Mouse (Mus musculus): ENCODE data around the gene Odc1.
"Not testable (repeated sequence)": the region's sequence is repeated elsewhere in the genome, so short reads cannot be mapped to it uniquely, and the experiment has no call there.

Gene Odc1

GRCm38 (mm10) chr12:17544209-17545106 is at the start of gene Odc1:
Gene Odc1 (plus strand): TSS chr12:17544794.
- DNase-seq (ENCODE audit: low spot score): peak; percentile 99

GRCm38 (mm10) chr12:17494809-17495208 is 49.8 kb upstream of the Odc1 start:
- DNase-seq (ENCODE audit: low spot score): no peak

GRCm38 (mm10) chr12:17495858-17496451 is 48.6 kb upstream of the Odc1 start:
- DNase-seq (ENCODE audit: low spot score): no peak

GRCm38 (mm10) chr12:17505620-17506074 is 38.9 kb upstream of the Odc1 start:
- no peak for DNase-seq (ENCODE audit: low spot score)

GRCm38 (mm10) chr12:17506117-17506993 is 38.2 kb upstream of the Odc1 start:
- no peak for DNase-seq (ENCODE audit: low spot score)

- peak; percentile 81 for DNase-seq (ENCODE audit: low spot score)
These were observed 37.5 kb upstream of the Odc1 start for GRCm38 (mm10) chr12:17506994-17507542.

GRCm38 (mm10) chr12:17509310-17509709 is 35.3 kb upstream of the Odc1 start:
- no peak for DNase-seq (ENCODE audit: low spot score)

- no peak for DNase-seq (ENCODE audit: low spot score)
These were observed 34.4 kb upstream of the Odc1 start for GRCm38 (mm10) chr12:17510158-17510557.

- DNase-seq (ENCODE audit: low spot score): peak; percentile 78
These were observed 33.6 kb upstream of the Odc1 start for GRCm38 (mm10) chr12:17511019-17511418.

- no peak for DNase-seq (ENCODE audit: low spot score)
These were observed 15.4 kb upstream of the Odc1 start for GRCm38 (mm10) chr12:17529180-17529579.

- DNase-seq (ENCODE audit: low spot score): no peak
These were observed 14.9 kb upstream of the Odc1 start for GRCm38 (mm10) chr12:17529726-17530125.

- no peak for DNase-seq (ENCODE audit: low spot score)
These were observed 13.8 kb upstream of the Odc1 start for GRCm38 (mm10) chr12:17530825-17531224.

GRCm38 (mm10) chr12:17536222-17536621 is 8.4 kb upstream of the Odc1 start:
- DNase-seq (ENCODE audit: low spot score): no peak

- DNase-seq (ENCODE audit: low spot score): no peak
These were observed 7.4 kb upstream of the Odc1 start for GRCm38 (mm10) chr12:17537147-17537546.

- no peak for DNase-seq (ENCODE audit: low spot score)
These were observed 6.5 kb upstream of the Odc1 start for GRCm38 (mm10) chr12:17538087-17538486.

GRCm38 (mm10) chr12:17539041-17539440 is 5.6 kb upstream of the Odc1 start:
- no peak for DNase-seq (ENCODE audit: low spot score)

GRCm38 (mm10) chr12:17540040-17540552 is 4.5 kb upstream of the Odc1 start:
- no peak for DNase-seq (ENCODE audit: low spot score)

- DNase-seq (ENCODE audit: low spot score): peak; percentile 52
These were observed 545 bp downstream of the Odc1 start for GRCm38 (mm10) chr12:17545107-17545571.

GRCm38 (mm10) chr12:17545884-17546283 is 1.3 kb downstream of the Odc1 start:
- DNase-seq (ENCODE audit: low spot score): no peak

GRCm38 (mm10) chr12:17547552-17547951 is 3.0 kb downstream of the Odc1 start:
- DNase-seq (ENCODE audit: low spot score): not testable (repeated sequence)

- DNase-seq (ENCODE audit: low spot score): no peak
These were observed 3.9 kb downstream of the Odc1 start for GRCm38 (mm10) chr12:17548505-17548904.

GRCm38 (mm10) chr12:17549421-17549820 is 4.8 kb downstream of the Odc1 start:
- not testable (repeated sequence) for DNase-seq (ENCODE audit: low spot score)
